Mouse (Mus musculus): ENCODE results near the gene Gm10282. TPM values are rescaled to one million over a fixed set of nuclear protein-coding genes. Genes with fewer than 3 reads are reported as not detected.

Gene Gm10282
- total RNA-seq (2021), result 1 to 10 TPM; 5.1 to 8.7 TPM
- long read RNA-seq, experiment 1, result 0 reads
- long read RNA-seq, experiment 2, partial matches to known transcripts, result 0 of 2 reads
- long read RNA-seq, experiment 2, other reads (novel, unspliced or antisense), result 0 of 2 reads

- no peak for DNase-seq (ENCODE audit: low spot score in 2 of 2)
- intact Hi-C loops (cut with DNase I), result no loop called here
Observed at GRCm38 (mm10) chr8:72305210-72305905, at the start of gene Gm10282. Gm10282 (minus strand) TSS chr8:72305260.

GRCm38 (mm10) chr8:72354272-72354671, 49.2 kb upstream of the Gm10282 start:
- DNase-seq (ENCODE audit: low spot score in 2 of 2), result no peak
- intact Hi-C loops (cut with DNase I), result no loop called here

- intact Hi-C loops (cut with DNase I), result no loop called here
- no peak for DNase-seq (ENCODE audit: low spot score in 2 of 2)
Observed at GRCm38 (mm10) chr8:72353700-72354045, 48.6 kb upstream of the Gm10282 start.

- intact Hi-C loops (cut with DNase I), result no loop called here
- DNase-seq (ENCODE audit: low spot score in 2 of 2), result peak in 1 of 2 experiments; percentile 66
Observed at GRCm38 (mm10) chr8:72352951-72353699, 48.1 kb upstream of the Gm10282 start.

- intact Hi-C loops (cut with DNase I), result no loop called here
- DNase-seq (ENCODE audit: low spot score in 2 of 2), result no peak
Observed at GRCm38 (mm10) chr8:72351405-72352005, 46.4 kb upstream of the Gm10282 start.

GRCm38 (mm10) chr8:72350727-72351126, 45.7 kb upstream of the Gm10282 start:
- intact Hi-C loops (cut with DNase I), result no loop called here
- no peak for DNase-seq (ENCODE audit: low spot score in 2 of 2)

GRCm38 (mm10) chr8:72349838-72350237, 44.8 kb upstream of the Gm10282 start:
- no peak for DNase-seq (ENCODE audit: low spot score in 2 of 2)
- intact Hi-C loops (cut with DNase I), result no loop called here

GRCm38 (mm10) chr8:72348956-72349355, 43.9 kb upstream of the Gm10282 start:
- no peak for DNase-seq (ENCODE audit: low spot score in 2 of 2)
- intact Hi-C loops (cut with DNase I), result no loop called here

GRCm38 (mm10) chr8:72348114-72348513, 43.1 kb upstream of the Gm10282 start:
- intact Hi-C loops (cut with DNase I), result no loop called here
- no peak for DNase-seq (ENCODE audit: low spot score in 2 of 2)

GRCm38 (mm10) chr8:72347553-72347952, 42.5 kb upstream of the Gm10282 start:
- DNase-seq (ENCODE audit: low spot score in 2 of 2), result no peak
- intact Hi-C loops (cut with DNase I), result no loop called here

- DNase-seq (ENCODE audit: low spot score in 2 of 2), result no peak
- intact Hi-C loops (cut with DNase I), result no loop called here
Observed at GRCm38 (mm10) chr8:72343725-72344124, 38.7 kb upstream of the Gm10282 start.

- intact Hi-C loops (cut with DNase I), result no loop called here
- no peak for DNase-seq (ENCODE audit: low spot score in 2 of 2)
Observed at GRCm38 (mm10) chr8:72342556-72343300, 37.7 kb upstream of the Gm10282 start.

GRCm38 (mm10) chr8:72337034-72337433, 32.0 kb upstream of the Gm10282 start:
- DNase-seq (ENCODE audit: low spot score in 2 of 2), result no peak
- intact Hi-C loops (cut with DNase I), result no loop called here

GRCm38 (mm10) chr8:72336273-72336672, 31.2 kb upstream of the Gm10282 start:
- intact Hi-C loops (cut with DNase I), result no loop called here
- no peak for DNase-seq (ENCODE audit: low spot score in 2 of 2)

- no peak for DNase-seq (ENCODE audit: low spot score in 2 of 2)
- intact Hi-C loops (cut with DNase I), result no loop called here
Observed at GRCm38 (mm10) chr8:72334144-72334641, 29.1 kb upstream of the Gm10282 start.

- intact Hi-C loops (cut with DNase I), result no loop called here
- DNase-seq (ENCODE audit: low spot score in 2 of 2), result no peak
Observed at GRCm38 (mm10) chr8:72333429-72334143, 28.5 kb upstream of the Gm10282 start.

GRCm38 (mm10) chr8:72331631-72332030, 26.6 kb upstream of the Gm10282 start:
- intact Hi-C loops (cut with DNase I), result no loop called here
- DNase-seq (ENCODE audit: low spot score in 2 of 2), result no peak

- DNase-seq (ENCODE audit: low spot score in 2 of 2), result no peak
- intact Hi-C loops (cut with DNase I), result no loop called here
Observed at GRCm38 (mm10) chr8:72330806-72331516, 25.9 kb upstream of the Gm10282 start.
